Mouse (Mus musculus) Muller cell, postnatal 12 days (primary cell): ENCODE measurements around the gene Fitm2.

ENCODE experiments used
- DNase-seq: peaks from one replicate; pipeline ENCODE4 v3.0.0-alpha.2; 2015; ENCODE audit errors: inconsistent ontology term

Fitm2 gene

GRCm38 (mm10) chr2:163472466-163472851 lies at the start of gene Fitm2:
Fitm2 (minus strand) TSS chr2:163472629.
- peak; percentile 96 for DNase-seq

GRCm38 (mm10) chr2:163506300-163507004 lies 34.0 kb upstream of the Fitm2 start, which contains the start of gene Hnf4a:
Hnf4a (plus strand) TSS chr2:163506808.
- DNase-seq = no peak

- no peak for DNase-seq
Observed at GRCm38 (mm10) chr2:163503191-163503590, 30.8 kb upstream of the Fitm2 start.

- no peak for DNase-seq
Observed at GRCm38 (mm10) chr2:163502219-163502618, 29.8 kb upstream of the Fitm2 start.

- no peak for DNase-seq
Observed at GRCm38 (mm10) chr2:163494456-163494855, 22.0 kb upstream of the Fitm2 start.

- DNase-seq = peak; percentile 50
Observed at GRCm38 (mm10) chr2:163493976-163494375, 21.5 kb upstream of the Fitm2 start.

- DNase-seq = no peak
Observed at GRCm38 (mm10) chr2:163493031-163493430, 20.6 kb upstream of the Fitm2 start.

- DNase-seq = no peak
Observed at GRCm38 (mm10) chr2:163492018-163492417, 19.6 kb upstream of the Fitm2 start, which contains the start of gene R3hdml. R3hdml (plus strand) TSS chr2:163492318.

GRCm38 (mm10) chr2:163491351-163491750 lies 18.9 kb upstream of the Fitm2 start:
- DNase-seq = no peak

GRCm38 (mm10) chr2:163490656-163491055 lies 18.2 kb upstream of the Fitm2 start:
- DNase-seq = no peak

- DNase-seq = no peak
Observed at GRCm38 (mm10) chr2:163489725-163490291, 17.4 kb upstream of the Fitm2 start.

- no peak for DNase-seq
Observed at GRCm38 (mm10) chr2:163487360-163487759, 14.9 kb upstream of the Fitm2 start.

GRCm38 (mm10) chr2:163481539-163482029 lies 9.2 kb upstream of the Fitm2 start:
- peak; percentile 95 for DNase-seq

- no peak for DNase-seq
Observed at GRCm38 (mm10) chr2:163480191-163480825, 7.9 kb upstream of the Fitm2 start.

- peak; percentile 17 for DNase-seq
Observed at GRCm38 (mm10) chr2:163471710-163472465, 541 bp downstream of the Fitm2 start.

GRCm38 (mm10) chr2:163471136-163471535 lies 1.3 kb downstream of the Fitm2 start:
- DNase-seq = peak; percentile 55

- no peak for DNase-seq
Observed at GRCm38 (mm10) chr2:163469711-163470110, 2.7 kb downstream of the Fitm2 start.

- DNase-seq = no peak
Observed at GRCm38 (mm10) chr2:163468866-163469265, 3.6 kb downstream of the Fitm2 start.

- no peak for DNase-seq
Observed at GRCm38 (mm10) chr2:163467585-163467984, 4.8 kb downstream of the Fitm2 start.

GRCm38 (mm10) chr2:163466771-163467170 lies 5.7 kb downstream of the Fitm2 start:
- DNase-seq = no peak

- DNase-seq = no peak
Observed at GRCm38 (mm10) chr2:163464562-163464961, 7.9 kb downstream of the Fitm2 start.

GRCm38 (mm10) chr2:163463998-163464397 lies 8.4 kb downstream of the Fitm2 start:
- no peak for DNase-seq
